Mouse (Mus musculus) inflammation-experienced regulatory T-cells, adult 6 months (primary cell): ENCODE results near the gene Sstr4. TPM values are rescaled to one million over a fixed set of nuclear protein-coding genes. Genes with fewer than 3 reads are reported as not detected.

ENCODE experiments used
- ATAC-seq: one replicate; pipeline ENCODE4 v1.8.0; 2017
- polyA plus RNA-seq, 3 experiments: library from polyadenylated mRNA; unstranded; fragments of 100-300 nt; shearing (Covaris generic); gene quantifications; one replicate each; pipeline ENCODE4 v1.2.1; 2017

The Sstr4 gene
- polyA plus RNA-seq, 3 experiments from 2014 or later: not detected

- ATAC-seq: no peak
Observed at GRCm38 (mm10) chr2:148430941-148431340, 35.8 kb downstream of the Sstr4 start.

- ATAC-seq: no peak
Observed at GRCm38 (mm10) chr2:148432346-148432745, 37.2 kb downstream of the Sstr4 start.

- no peak for ATAC-seq
Observed at GRCm38 (mm10) chr2:148436285-148436684, 41.1 kb downstream of the Sstr4 start.

GRCm38 (mm10) chr2:148439691-148440276 lies 44.6 kb downstream of the Sstr4 start:
- ATAC-seq: no peak

- no peak for ATAC-seq
Observed at GRCm38 (mm10) chr2:148441421-148441820, 46.3 kb downstream of the Sstr4 start.

- no peak for ATAC-seq
Observed at GRCm38 (mm10) chr2:148442172-148442571, 47.0 kb downstream of the Sstr4 start.

GRCm38 (mm10) chr2:148442710-148443109 lies 47.6 kb downstream of the Sstr4 start:
- ATAC-seq: no peak

- ATAC-seq: no peak
Observed at GRCm38 (mm10) chr2:148443249-148443958, 48.3 kb downstream of the Sstr4 start, which contains the start of gene Cd93. Cd93 (minus strand) TSS chr2:148443563.

GRCm38 (mm10) chr2:148444472-148444871 lies 49.3 kb downstream of the Sstr4 start:
- ATAC-seq: no peak

GRCm38 (mm10) chr2:148445616-148446015 lies 50.5 kb downstream of the Sstr4 start:
- ATAC-seq: no peak

Other genes starting within 250 kb of the Sstr4 start
- gene Thbd, start 12.8 kb downstream of the Sstr4 start, polyA plus RNA-seq: under 1 TPM in 1 of 3 experiments, not detected in 2; 0.24 TPM
- gene Cd93, start 48.2 kb downstream of the Sstr4 start, polyA plus RNA-seq: under 1 TPM in 2 of 3 experiments, not detected in 1; 0.08 to 0.13 TPM